Mouse (Mus musculus) kidney, adult 8-10 months (tissue): ENCODE measurements around the gene Selenop.
"Not testable (repeated sequence)": the region's sequence is repeated elsewhere in the genome, so short reads cannot be mapped to it uniquely, and the experiment has no call there.

ENCODE experiments used
- DNase-seq, 2 experiments: peaks; one replicate each; pipeline ENCODE4 v3.0.0; 2022

Gene Selenop

GRCm38 (mm10) chr15:3268247-3268646 is at the start of gene Selenop:
Gene Selenop, plus strand, starts transcription at chr15:3268547.
- DNase-seq: no peak

- not testable (repeated sequence) for DNase-seq
These were observed 49.7 kb upstream of the Selenop start for GRCm38 (mm10) chr15:3218668-3219067.

GRCm38 (mm10) chr15:3222803-3223437 is 45.4 kb upstream of the Selenop start:
- no peak for DNase-seq

DNA sequence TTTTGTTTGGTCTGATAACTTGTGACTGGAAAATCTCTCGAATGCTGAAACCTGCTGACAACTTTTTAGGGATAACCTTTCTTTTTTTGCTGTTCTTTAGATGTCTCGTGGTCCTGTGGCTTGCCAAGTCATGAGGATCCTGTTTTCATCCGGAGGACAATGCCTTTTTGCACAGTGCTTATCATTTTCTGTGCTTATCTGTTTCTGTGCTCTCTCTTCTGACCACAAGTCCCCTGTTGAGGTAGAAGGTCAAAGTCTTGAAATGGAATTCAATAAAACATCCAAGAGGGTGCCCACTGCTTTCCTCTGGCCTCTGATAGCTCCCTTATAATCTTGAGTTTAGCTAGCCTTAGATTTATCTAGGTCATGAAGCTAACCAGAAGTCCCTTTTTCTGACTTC is 41.8 kb upstream of the Selenop start:
- DNase-seq: no peak

GRCm38 (mm10) chr15:3228185-3228584 is 40.2 kb upstream of the Selenop start:
- DNase-seq: peak; percentile 9 to 66

- no peak for DNase-seq
These were observed 39.4 kb upstream of the Selenop start for GRCm38 (mm10) chr15:3228990-3229389.

DNA sequence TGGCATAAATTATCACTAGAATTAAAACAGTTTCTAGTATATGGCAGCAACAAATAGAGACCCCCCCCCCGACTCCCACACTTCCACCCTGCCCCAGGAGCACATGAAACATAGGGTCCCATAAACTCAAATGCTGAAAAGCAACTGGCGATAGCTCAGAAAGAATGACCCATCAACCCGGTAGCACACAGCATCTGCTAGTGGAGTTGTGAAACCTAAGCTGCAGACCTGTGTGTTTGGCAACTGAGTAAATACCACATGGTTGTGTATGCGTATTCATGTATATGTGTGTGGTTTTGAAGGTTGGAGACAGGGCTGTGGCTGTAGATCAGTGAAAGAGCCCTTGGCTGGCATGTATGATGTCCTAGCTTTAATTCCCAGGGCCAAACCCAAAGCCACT is 37.3 kb upstream of the Selenop start:
- no peak for DNase-seq

GRCm38 (mm10) chr15:3232168-3232835 is 36.0 kb upstream of the Selenop start:
- peak; percentile 23 to 36 for DNase-seq

DNA sequence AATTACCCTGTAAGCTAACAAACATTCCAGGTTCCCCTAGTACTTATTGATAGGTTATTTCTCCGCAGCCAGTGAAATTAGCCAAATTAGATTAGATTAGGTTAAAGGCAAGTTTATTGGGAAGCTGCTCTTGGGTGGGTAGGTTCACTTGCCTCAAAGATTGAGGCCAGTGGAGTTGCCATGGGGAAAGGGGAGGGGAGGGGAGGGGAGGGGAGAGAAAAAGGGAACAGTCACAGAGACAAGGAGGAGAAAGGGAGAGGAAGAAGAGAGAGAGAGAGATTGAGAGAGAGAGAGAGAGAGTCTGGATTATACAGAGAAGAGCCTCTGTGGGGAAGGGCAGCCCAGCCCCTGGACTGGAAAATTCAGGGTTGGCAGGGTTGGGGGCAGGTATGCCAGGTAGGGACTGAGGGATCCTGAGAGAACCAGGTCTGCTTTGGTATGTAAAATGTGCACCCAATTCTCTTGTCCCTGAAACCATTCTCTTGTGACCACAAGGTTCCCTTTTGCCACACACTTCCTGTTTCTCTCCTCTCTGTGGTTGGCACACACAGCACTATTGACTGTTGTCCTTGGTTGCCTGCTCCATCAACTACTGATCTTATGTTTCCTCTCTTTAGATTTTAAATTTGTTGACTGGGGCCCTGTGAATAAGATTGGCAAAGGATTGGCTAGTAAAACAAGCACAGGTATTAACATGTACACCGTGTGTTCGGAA is 34.4 kb upstream of the Selenop start:
- DNase-seq: no peak

DNA sequence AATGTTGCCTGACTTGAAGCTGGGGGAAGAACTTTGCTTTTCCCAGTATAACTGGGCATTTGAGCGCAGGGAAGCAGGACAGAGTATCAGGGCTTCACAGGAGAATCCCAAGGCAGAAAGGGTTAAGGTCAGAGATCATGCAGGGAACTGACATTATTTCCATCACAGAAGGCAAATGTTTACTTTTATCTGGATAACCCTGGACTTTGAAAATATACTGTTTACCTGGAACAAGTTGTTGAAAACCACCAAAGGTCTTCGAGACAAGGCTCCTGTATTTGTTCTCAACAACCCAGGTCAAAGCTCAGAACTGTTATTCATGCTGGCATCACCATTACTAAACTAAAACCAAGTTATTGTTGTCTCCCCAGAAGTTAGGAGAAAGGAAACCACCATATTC is 32.0 kb upstream of the Selenop start:
- no peak for DNase-seq

DNA sequence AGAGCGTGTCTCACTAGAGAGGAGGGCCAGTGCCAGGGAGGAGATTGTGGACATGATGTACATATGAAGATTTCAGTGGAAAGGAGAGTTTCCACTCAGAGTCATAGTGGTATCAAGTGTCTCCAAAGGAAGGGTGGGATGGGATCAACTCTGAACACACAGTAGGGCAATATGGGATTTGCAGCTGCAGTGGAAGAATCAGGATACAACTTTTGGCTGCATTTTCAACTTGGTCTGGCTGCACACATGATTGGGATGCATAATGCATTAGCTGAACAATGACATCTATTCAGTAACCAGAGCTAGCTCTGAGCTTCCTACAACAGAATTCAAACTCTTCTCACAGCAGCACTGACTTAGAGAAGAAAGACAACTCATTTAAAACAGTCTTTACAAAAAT is 30.4 kb upstream of the Selenop start:
- no peak for DNase-seq

DNA sequence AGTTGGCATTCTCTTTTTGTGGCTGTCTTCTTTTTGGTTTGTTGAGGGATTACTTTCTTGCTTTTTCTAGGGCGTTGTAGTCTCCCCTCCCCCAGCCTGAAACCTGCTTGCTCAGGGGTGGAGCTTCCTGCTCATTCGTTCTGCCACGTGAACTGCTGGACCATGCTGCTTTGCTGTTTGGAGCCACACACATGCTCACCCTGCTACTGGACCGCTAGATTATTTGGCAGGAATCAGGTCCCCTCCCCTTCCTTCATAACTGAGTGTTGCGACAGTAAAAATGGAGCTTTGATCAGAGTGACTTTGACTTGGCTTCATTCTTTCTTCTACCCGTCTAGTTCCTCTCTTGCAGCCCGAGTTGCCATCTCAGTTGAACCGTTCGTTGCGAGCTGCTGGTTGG is 23.3 kb upstream of the Selenop start:
- not testable (repeated sequence) for DNase-seq

- DNase-seq: no peak
These were observed 17.7 kb upstream of the Selenop start for GRCm38 (mm10) chr15:3250620-3251019.

DNA sequence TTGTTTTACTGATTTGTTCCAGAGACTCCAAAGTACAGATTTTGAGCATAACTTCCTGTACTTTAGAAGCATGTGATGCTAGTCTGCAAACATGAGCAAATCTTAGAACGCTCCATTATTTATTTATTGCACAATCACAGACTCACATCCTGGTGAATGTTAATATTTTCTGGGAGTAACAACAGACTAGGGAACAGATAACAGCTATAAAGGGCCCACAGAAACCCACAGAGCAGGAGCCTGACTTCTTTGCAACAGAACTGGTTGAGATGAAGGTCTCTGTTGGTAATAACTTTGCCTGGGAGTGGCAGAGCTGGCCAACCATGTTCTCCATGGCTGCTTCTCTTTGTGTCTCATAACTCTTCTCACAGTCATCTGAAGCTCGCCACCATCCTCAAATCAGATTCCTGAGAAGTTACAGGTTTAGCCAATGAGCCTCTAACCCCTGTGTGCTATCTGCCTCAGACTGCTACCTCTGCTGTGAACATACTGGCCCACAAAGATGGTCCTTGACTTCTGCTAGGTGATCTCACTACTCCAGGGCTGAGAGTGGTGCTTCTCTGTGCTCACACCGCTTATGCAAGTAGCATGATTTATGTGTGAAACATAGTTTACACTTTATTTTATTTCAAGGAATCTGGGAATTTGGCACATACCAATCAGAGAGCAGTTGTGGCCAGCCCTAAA is 17.2 kb upstream of the Selenop start:
- no peak for DNase-seq

DNA sequence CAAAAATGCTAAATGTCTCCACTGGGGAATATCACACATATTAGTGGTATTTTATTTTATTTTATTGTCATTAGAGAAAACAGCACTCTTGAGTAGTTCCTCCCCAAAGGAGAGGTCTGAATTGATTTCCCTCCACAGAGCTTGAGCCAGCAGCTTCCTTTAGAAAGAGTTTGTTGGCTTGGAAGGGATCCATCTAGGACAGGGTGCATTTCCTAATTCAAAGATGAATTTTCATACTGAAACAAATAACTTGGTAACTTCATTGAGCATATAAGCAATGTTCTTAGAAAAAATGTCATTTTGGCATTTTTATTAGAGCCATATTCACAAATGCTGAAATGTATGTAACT is 16.7 kb upstream of the Selenop start:
- no peak for DNase-seq

DNA sequence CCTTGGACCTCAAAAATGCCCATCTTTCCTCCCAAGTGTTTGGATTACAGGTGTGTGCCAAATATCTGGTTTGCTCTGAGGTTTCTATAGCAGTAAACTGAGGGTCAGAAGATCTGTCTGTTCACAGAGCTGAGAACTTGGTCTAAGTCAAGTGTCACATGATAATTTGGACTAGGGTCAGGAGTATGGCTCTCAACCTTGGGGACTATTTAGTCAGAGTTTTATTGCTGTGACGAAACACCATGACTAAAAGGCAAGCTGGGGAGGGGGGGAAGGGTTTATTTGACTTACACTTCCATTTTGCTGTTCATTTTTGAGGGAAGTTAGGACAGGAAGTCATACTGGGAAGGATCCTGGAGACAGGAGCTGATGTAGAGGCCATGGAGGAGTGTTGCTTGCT is 9.3 kb upstream of the Selenop start:
- DNase-seq: no peak

GRCm38 (mm10) chr15:3260309-3260708 is 8.0 kb upstream of the Selenop start:
- DNase-seq: no peak

GRCm38 (mm10) chr15:3262883-3263282 is 5.5 kb upstream of the Selenop start:
- no peak for DNase-seq

DNA sequence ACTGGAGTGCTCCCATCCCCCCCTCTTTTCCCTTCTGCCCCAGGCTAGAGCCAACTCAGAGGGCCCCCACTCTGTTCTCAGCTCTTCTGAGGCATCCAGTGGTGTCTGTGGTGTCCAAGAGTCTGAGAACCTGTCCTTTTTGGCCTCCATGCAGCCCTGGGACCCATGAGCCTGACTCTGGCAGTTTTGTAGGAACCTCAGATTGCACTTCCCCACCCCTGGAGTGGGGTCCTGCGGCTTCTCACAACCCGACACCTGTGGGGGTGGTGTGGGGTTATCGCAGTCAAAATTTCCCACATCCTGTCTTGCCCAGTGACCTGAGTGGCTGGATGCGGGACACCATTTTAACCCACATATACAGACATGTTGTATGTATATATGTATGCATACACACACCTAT is 4.1 kb upstream of the Selenop start:
- no peak for DNase-seq

GRCm38 (mm10) chr15:3264828-3265227 is 3.5 kb upstream of the Selenop start:
- DNase-seq: no peak

GRCm38 (mm10) chr15:3269496-3269895 is 1.1 kb downstream of the Selenop start:
- no peak for DNase-seq

DNA sequence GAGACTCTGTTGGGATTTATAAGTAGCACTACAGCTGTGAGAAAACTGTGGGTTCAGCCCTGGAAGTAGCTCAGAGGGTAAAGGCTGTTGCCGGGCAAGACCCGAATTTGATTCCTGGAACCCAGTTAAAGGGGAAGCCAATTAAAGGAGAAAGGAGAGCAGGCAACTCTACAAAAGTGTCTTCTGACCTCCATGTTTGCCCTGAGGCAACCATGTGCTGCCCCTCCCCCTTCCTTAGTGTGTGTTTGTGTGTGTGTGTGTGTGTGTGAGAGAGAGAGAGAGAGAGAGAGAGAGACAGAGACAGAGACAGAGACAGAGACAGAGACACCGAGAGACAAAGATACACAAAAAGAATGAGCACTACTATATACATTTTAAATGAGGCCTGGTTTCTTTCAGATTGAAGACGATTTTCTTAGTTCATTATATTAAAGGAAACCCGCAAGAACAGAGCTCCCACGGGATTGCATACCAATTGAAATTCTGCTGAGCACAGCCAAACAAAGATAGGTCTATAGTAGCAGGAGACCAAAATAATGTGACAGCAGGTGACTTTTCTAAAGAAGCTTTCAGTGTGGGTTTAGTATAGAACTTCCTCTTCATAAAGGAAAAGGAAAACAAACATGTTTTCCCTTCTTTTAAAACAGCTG is 1.8 kb downstream of the Selenop start:
- DNase-seq: peak; percentile 34 to 48

GRCm38 (mm10) chr15:3270646-3271077 is 2.3 kb downstream of the Selenop start:
- DNase-seq: peak; percentile 90 to 94
